Mouse (Mus musculus) layer of hippocampus, adult 2 months (tissue): ENCODE results near the gene Sf3a3. TPM values are rescaled to one million over a fixed set of nuclear protein-coding genes. Genes with fewer than 3 reads are reported as not detected.
A peak's percentile ranks its signal among the peaks of the same experiment; 100 is the strongest.

Experiments used
- DNase-seq, 2 experiments: peaks; one replicate each; pipeline ENCODE4 v3.0.0; 2022; ENCODE audit warnings: low spot score in 2 of 2
- H3K27ac ChIP-seq: fragments of 200-600 bp; 2 replicates; pipeline ENCODE4 v1.8.1; 2022
- H3K4me3 ChIP-seq: fragments of 200-600 bp; 2 replicates; pipeline ENCODE4 v1.8.1; 2022; ENCODE audit warnings: mild to moderate bottlenecking
- CTCF ChIP-seq: fragments of 200-600 bp; conservative IDR thresholded peaks from 2 replicates; pipeline ENCODE4 v1.8.1; 2022; ENCODE audit warnings: antibody characterized with exemption, mild to moderate bottlenecking, moderate library complexity
- long read RNA-seq, 2 experiments: library from polyadenylated mRNA; stranded (forward); transcript quantifications; one replicate each; pipeline ENCODE4 v2.0.0; 2021; ENCODE audit warnings: borderline mapping rate in 2 of 2
- total RNA-seq, 2 experiments: library from RNA; stranded (reverse); gene quantifications; 2 replicates each; pipeline ENCODE4 v1.2.3; 2021

The Sf3a3 gene
- 10 to 100 TPM; 35.1 to 35.7 TPM for total RNA-seq
- long read RNA-seq, experiment 1, transcript Sf3a3-201 (17 exons, 1,820 nt): major isoform, 27 of 31 reads
- long read RNA-seq, experiment 1, partial matches to known transcripts: 2 of 31 reads
- long read RNA-seq, experiment 1, other reads (novel, unspliced or antisense): 2 of 31 reads
- long read RNA-seq, experiment 2, transcript Sf3a3-201 (17 exons, 1,820 nt): major isoform, 23 of 26 reads
- long read RNA-seq, experiment 2, partial matches to known transcripts: 2 of 26 reads
- long read RNA-seq, experiment 2, other reads (novel, unspliced or antisense): 1 of 26 reads

DNA sequence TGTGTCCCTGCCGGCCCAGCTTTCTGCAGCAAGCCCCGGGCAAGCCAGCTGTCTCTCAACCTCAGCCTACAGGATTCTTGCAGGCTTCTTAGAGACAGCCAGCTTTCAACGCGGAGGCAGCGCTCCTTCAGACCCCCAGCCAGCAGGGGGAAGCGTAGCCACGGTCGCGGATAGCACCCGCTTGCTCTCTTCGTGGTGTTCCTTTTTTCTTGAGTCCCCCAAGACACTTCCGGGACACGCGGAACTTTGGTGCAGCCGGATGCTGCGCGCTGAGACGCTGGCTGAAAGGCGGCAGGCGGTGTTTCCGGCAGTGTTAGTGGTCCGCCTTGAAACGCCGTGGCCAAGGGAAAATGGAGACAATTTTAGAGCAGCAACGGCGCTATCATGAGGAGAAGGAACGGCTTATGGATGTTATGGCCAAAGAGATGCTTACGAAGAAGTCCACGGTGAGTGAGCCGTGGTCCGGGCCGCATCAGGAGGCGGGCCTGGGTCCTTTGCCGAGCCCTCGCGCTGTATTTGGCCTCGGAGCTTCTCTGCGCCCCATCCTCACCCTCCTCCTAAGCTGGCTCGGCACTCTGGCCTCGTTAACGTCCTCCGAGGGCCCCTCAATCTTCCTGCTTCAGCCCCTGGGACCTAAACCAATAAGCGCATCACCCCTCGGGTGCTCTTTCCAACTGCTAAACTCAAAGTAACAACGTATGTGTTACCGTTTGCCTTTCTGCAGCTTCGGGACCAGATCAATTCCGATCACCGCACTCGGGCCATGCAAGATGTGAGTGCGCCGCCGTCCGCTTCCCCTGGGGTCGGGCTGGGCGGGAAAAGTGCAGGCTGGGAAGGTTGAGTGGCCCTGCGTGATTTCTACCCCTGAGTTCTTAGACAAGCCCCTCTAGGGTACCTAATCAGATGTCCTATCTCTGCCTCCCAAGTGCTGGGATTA, at the start of gene Sf3a3:
Gene Sf3a3, plus strand, starts transcription at position 232 of the 937 bp plus-strand sequence.
- Histone ChIP-seq H3K4me3 (peak within 1 kb of the TSS; percentile 94), H3K27ac (peak within 1 kb of the TSS; percentile 83)
- TF ChIP-seq CTCF: peak; percentile 88
- DNase-seq: peak; percentile 95 to 96

DNA sequence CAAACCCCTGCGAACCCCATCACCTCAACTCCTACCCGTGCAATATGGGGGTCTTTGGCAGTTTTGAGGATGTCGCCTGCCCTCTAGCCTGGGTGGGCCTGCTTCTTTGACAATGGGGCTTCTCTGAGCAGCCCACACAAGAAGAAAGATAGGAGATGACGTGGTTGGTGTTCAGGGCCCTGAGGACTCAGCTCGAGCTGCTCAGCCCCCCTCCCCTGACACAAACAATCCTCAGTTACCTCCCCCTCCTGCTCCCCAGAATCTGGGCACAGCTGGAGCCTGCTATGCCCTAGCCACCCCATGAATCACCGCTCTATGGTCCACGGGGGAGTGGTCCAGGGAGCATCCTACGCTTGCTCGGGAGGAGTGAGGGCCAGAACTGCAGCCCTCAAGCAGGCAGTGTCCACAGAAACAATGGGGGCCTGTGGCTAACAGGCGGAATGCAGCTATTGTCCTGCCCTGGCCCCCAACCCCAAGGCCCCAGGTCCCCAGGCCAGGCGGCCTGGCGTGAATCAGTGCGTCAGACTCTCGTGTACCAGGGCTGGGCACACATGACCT, 47.0 kb upstream of the Sf3a3 start:
- Histone ChIP-seq H3K4me3 (no peak overlapping the region), H3K27ac (peak overlapping the region; percentile 46; the same call in 1 of the 2 replicates)
- DNase-seq: no peak
- no peak for TF ChIP-seq CTCF

DNA sequence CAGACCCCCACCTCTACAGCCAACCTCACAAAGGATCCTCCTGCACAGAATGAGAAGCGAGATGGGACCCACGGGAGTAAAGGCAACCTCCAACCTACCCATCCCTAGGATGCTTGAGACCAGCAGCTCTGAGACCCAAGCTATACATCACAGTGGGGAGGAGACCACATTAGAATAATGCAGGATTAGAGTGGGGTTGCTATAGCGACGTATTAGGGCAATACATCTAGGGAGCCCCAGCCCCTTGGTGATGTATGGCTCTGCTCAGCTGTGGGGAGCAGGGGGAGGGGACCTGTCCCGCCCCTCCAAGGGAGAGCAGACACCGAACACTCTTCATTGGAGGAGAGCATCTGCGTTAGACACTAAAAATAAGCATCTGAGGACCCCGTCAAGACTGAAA, 46.5 kb upstream of the Sf3a3 start:
- H3K27ac ChIP-seq: peak overlapping the region; percentile 46; the same call in 1 of the 2 replicates
- no peak for TF ChIP-seq CTCF
- no peak for DNase-seq
- H3K4me3 ChIP-seq: no peak overlapping the region

DNA sequence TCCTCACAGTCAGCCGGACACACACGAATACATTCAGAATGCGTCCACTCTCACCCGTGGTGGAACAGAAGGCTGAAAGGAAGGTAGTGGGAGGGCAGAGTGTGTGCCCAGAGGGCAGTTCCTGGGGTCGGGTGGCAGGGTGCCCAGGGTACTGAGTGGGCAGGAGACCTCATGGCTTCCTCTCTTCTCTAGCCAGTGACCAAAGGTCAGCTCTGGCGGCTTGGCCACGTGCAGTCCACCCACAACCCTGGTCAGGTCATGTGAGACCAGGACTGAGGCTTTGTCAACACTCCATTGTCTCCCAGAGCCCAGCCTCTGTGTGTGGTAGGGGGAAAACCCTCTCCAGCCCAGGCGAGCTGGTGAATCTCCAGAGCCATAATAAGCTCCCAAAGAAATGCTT, 44.3 kb upstream of the Sf3a3 start:
- Histone ChIP-seq H3K27ac (no peak overlapping the region), H3K4me3 (no peak overlapping the region)
- DNase-seq: no peak
- no peak for TF ChIP-seq CTCF

- DNase-seq: no peak
- Histone ChIP-seq H3K4me3 (no peak overlapping the region), H3K27ac (no peak overlapping the region)
- no peak for TF ChIP-seq CTCF
These were observed 43.0 kb upstream of the Sf3a3 start for GRCm38 (mm10) chr4:124671583-124671982.

GRCm38 (mm10) chr4:124672347-124673320, 41.9 kb upstream of the Sf3a3 start:
- Histone ChIP-seq H3K4me3 (peak overlapping the region; percentile 43), H3K27ac (peak overlapping the region; percentile 39; the same call in 1 of the 2 replicates)
- DNase-seq: peak in 1 of 2 experiments; percentile 51
- peak; percentile 27 for TF ChIP-seq CTCF

DNA sequence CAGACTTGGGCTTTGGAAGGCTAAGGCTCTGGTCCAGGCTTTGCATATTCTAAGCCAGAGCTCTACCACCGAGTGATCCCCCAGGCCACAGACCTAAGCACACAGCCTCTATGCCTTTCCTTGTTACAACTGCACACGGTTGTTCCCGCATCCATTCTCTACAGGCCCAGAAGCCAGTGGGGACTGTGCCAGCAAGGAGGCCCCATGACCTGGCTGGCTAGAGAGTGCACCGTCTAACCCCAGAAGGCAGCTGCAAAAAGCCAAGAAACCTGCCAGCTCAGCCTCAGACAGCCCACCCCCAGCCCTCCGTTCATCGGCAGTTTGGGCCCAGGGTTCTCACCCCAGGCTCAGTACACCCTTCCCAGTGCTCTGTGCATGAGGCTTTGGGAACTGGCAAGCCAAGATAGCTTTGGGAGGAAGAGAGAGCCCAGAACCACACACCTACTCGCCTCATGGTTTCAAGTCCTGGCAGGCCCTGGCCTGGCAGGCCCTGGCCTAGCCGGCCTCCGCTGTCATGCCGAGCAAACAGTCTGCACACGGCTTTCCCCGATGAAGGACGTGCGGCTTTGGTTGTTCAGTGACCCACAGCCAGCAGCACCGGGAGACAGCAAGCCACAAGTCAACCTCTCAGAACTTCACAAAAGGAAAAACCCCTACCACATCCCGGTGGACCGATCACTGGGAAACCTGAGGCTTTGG, 40.1 kb upstream of the Sf3a3 start:
- no peak overlapping the region for H3K4me3 ChIP-seq
- no peak for TF ChIP-seq CTCF
- no peak for DNase-seq
- no peak overlapping the region for H3K27ac ChIP-seq

DNA sequence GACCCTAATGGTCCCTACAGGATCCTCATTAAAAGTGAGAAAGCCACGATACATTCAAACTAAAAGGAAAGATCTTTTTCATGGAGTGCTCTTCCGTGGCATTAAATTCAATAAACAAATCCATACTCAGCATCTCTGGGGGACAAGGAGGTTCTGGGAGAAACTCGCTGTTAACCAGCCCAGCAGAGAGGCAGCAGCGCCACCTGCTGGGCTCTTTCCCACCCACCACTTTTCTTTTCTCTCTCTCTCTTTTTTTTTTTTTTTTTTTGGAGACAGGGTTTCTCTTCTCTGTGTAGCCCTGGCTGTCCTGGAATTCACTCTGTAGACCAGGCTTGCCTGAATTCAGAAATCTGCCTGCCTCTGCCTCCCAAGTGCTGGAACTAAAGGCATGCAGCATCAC, 39.5 kb upstream of the Sf3a3 start:
- Histone ChIP-seq H3K27ac (no peak overlapping the region), H3K4me3 (no peak overlapping the region)
- peak in 1 of 2 experiments; percentile 69 for DNase-seq
- peak; percentile 92 for TF ChIP-seq CTCF

- Histone ChIP-seq H3K4me3 (no peak overlapping the region), H3K27ac (no peak overlapping the region)
- no peak for TF ChIP-seq CTCF
- DNase-seq: no peak
These were observed 38.6 kb upstream of the Sf3a3 start for GRCm38 (mm10) chr4:124675958-124676357.

- H3K4me3 ChIP-seq: no peak overlapping the region
- DNase-seq: no peak
- TF ChIP-seq CTCF: peak; percentile 74
- H3K27ac ChIP-seq: no peak overlapping the region
These were observed 32.3 kb upstream of the Sf3a3 start for GRCm38 (mm10) chr4:124682270-124682669.

DNA sequence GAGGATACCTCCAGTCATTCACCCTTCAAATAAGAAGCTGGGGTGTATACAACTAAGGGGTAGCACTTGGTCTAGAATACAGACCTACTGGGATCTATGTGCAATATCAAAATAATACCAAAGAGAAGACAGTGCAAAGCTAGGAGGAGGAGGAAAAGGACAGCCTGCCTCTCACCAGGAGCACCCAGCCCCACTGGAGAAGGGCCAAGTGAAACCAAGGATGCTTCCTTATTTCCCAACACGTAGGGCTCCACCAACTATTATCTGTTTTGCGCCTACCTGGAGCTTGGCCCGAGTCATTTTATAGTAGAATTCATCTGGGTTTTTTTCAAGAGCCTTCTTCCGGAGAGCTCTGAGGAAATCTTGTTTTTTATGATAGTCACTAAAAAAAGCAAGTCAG, 31.1 kb upstream of the Sf3a3 start:
- Histone ChIP-seq H3K4me3 (no peak overlapping the region), H3K27ac (no peak overlapping the region)
- TF ChIP-seq CTCF: no peak
- no peak for DNase-seq
